Mouse (Mus musculus): ENCODE results near the gene Gal.

DNA sequence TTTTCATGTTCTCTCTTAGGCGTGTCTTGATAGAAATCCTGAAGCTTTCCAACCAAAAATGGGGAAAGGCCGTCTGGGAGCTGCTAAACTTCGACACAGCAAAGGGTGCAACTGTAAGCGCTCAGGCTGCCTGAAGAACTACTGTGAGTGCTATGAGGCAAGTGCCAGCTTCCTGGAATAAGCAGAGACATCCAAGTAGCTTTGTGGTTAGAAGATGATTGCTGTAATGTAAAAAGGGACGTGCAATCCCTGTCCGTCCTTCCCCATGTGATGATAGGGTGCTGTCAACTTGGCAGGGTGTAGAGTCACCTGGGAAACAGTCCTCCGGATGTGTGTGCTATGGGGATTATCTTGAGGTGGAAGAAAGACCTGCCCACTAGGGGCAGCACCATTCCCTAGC is 10.3 kb downstream of the Gal start:
- TF ChIP-seq CTCF (IDR thresholded peaks at IDR 0.05): no peak
- TF ChIP-seq POLR2A (IDR thresholded peaks at IDR 0.05; ENCODE audit: insufficient read depth, low read depth, low read length): no peak

Measured in heart, adult 2 months (tissue).